Mouse (Mus musculus) kidney, postnatal 14 days (tissue): ENCODE results near the gene Neurog3.
A peak's percentile ranks its signal among the peaks of the same experiment; 100 is the strongest.

Experiments
- DNase-seq: peaks from one replicate; pipeline ENCODE4 v3.0.0; 2022; ENCODE audit warnings: mixed read lengths

Gene Neurog3

DNA sequence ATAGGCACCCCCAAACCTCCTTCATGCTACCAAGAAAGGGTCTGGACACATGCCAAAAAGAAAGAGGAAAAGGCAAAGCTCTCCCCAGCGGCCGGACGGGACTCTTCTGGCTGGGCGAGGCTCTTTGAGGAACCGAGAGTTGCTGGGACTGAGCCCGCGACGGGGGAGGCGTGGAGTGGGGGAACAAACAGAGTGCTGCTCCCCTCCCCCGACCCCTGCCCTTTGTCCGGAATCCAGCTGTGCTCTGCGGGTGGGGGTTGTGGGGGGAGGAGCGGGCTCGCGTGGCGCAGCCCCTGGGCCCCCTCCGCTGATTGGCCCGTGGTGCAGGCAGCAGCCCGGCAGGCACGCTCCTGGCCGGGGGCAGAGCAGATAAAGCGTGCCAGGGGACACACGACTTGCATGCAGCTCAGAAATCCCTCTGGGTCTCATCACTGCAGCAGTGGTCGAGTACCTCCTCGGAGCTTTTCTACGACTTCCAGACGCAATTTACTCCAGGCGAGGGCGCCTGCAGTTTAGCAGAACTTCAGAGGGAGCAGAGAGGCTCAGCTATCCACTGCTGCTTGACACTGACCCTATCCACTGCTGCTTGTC lies at the start of gene Neurog3:
Gene Neurog3 (plus strand): TSS at position 400 of the 591 bp plus-strand sequence.
- no peak for DNase-seq

DNA sequence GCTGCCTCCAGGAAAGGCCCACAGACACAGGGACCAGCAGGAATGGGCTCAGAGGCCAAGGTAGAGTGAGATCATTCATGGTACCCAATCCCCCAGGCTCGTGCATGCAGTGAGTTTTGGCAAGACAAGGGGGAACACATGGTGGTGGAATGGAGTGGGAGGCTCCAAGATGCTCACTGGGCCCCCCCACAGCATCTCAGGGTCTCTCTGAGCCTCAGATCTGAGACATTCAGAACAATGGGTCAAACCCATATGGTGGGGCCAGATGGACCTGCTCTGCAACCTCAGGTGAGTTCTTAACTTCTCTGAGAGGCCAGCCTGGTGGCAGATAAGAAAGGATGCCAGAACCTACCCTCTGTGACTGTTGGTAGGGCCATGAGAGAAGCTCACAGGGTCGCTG lies 46.8 kb upstream of the Neurog3 start:
- no peak for DNase-seq

DNA sequence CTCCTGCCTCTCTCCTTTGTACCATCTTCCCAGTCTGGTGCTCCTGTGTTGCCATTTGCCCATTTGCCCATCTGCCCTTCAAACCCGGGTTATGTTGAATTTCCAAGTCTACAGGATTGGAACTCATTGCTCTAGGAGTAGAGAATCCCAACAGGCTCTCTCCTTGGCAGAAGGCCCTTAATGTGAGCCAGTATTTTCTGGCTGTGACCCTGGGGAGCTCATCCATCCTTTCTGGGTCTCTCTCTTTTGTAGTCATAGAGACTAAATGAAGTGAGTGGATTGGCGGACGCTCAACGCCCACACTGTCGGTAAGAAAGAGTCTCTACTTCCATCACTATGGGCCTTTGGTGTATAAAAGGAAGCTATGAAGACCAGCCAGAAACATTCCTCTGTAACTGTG lies 46.1 kb upstream of the Neurog3 start:
- no peak for DNase-seq

DNA sequence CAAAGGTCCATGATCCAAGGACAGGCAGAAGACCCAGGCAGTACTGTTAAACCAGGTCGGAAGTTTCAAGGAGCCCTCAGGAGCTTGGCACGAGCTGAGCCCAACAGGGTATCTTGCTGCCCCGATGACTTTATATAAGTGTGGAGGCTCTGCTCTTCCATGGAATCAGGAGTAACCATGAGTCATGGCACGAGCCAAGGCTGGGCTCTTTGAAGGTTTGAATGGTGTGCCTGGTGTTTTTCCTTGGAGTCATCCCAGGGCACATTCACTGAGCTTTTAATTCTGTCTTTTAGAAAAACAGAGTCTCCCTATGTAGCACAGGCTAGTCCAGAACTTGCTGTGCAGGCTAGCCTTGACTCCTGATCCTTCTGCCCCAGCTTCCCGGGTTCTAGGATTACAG lies 44.5 kb upstream of the Neurog3 start:
- DNase-seq = no peak

DNA sequence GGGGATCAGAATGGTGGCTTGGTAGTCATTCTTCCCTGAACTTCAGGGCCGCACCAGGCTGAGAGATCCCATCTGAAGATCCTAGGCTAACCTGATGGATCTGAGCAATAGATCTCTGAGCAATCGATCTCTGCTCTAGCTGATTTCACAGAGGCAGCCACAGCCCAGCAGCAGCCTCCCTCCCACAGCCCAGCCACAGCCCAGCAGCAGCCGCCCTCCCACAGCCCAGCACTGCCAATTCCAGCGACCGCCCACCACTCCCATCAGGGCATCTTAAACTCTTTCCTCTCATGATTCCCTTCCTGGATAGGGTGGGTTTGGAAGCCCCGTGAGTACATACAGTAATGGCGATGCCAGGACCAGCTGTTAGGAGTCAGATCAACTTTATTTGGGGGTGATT lies 43.8 kb upstream of the Neurog3 start:
- no peak for DNase-seq

DNA sequence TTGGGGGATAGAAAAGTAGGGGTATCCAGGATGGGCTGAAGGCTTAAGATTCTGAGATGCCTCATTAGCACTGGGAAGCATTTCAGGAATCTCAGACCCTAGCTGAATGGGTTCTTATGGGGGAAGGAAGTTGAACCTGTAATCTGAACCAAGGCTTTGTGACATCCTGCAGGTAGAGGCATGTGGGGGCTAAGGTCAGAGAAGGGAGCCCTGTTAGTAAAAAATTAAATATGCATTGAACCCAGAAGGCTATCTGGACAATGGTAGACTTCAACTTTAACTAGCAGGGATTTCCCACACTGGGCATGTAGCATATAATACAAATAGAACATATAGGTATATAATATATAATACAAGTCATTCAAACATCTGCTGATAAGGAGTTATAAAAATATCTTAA lies 43.4 kb upstream of the Neurog3 start:
- DNase-seq = no peak

DNA sequence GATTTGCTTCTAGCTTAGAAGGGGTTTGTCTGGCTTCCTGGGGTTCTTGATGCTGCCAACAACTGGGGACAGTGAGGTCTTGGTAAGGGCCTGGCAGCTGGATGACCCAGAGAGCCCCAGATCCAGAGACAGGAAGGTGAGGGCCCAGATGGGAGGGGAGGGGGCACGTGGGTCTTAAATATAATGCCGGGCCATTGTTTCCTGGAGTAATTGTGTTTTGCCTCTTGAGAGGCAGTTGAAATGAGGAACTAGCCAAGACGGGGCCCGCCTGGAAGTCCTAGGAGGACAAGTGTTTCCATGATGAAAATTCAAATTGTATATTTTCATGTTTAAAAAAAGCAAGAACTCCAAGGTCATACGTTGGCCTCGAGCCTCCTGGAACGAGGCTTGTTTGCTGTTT lies 39.0 kb upstream of the Neurog3 start:
- DNase-seq = no peak

DNA sequence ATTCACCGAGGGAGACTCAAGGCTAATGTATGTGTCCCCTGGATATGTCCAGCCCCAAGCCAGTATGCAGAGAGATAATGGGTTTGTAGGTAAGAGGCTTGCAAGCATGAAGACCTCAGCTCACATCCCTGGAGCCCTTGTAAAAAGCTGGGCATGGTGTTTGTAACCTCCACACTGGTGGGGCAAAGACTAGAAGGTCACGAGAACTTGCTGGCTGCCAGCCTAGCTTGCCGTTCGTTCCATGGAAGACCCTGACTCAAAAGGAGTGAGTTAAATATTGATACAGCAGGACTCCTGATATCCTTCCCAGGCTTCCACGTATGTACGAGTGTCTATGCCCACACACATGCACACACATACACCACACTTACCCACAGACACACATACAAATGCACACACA lies 38.5 kb upstream of the Neurog3 start:
- no peak for DNase-seq

DNA sequence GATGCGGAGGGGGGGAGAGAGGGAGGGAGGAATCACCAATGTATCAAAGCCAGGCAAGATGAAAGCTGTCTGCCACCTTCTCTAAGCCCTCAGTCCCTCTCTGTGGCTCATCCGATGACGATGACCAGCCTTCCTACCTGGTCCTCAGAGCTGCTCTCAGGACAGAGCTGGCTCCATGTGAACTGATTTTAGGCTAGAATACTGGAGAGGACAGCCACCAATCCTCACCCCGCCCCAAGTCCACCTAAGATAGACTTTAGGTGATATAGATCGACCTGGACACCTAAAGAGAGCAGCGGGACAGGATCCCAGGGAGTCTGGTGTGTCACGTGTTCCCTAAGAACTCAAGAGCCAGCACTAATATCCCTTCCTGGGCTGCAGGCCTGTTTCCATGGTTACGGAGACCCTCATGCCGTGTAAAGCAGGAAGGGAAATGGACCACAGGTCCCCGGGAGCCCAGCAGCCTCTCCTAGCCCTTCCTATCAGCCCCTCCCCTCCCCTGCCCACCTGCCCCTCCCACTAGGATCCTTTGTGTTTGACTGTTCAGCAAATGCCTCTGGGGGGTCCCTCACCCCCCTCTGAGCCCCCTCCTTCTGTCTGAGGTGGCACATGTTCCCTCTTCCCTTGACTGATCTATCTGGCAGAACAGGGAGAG lies 33.0 kb upstream of the Neurog3 start:
- DNase-seq = no peak

DNA sequence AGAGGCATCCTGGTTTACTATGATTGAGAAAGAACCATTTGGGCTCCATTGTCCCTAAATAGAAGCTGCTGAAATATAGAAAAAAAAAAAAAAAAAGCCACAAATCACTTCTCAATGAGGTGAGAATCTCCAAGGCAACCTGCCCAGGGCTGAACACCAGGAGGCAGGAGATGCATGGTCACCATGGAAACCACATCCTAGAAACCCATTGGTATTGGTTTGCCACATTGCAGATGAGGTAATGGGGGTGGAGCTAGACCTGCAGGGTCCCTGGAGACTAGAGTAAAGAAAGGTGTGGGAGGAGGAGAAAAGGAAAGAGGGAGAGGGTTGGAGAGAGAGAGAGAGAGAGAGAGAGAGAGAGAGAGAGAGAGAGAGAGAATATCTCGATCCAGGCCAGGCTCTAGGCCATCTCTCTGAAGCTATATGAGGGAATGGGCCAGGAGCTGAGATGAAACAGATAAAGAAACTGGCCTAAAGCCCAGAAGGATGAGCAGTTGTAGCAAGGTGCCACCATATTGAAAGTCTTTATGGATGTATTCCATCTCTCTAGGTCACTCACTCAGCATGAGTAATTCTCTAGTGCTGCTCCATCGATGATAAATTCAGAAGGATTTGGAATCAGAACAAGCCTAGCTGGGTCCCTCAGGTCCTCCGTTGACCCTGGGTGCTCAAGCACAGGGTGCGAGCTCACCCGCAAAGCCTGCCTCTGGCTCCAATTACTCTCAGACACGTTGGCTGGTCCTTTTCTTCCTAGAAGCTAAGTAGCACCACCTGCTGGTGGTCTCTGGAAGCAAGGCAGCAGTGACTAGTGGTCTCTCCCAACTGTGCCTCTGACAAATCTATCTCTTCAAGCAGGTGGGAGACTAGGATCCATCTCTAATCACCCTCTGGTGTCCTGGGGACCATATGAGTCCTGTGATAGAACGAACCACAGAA lies 31.1 kb upstream of the Neurog3 start:
- peak; percentile 78 for DNase-seq

DNA sequence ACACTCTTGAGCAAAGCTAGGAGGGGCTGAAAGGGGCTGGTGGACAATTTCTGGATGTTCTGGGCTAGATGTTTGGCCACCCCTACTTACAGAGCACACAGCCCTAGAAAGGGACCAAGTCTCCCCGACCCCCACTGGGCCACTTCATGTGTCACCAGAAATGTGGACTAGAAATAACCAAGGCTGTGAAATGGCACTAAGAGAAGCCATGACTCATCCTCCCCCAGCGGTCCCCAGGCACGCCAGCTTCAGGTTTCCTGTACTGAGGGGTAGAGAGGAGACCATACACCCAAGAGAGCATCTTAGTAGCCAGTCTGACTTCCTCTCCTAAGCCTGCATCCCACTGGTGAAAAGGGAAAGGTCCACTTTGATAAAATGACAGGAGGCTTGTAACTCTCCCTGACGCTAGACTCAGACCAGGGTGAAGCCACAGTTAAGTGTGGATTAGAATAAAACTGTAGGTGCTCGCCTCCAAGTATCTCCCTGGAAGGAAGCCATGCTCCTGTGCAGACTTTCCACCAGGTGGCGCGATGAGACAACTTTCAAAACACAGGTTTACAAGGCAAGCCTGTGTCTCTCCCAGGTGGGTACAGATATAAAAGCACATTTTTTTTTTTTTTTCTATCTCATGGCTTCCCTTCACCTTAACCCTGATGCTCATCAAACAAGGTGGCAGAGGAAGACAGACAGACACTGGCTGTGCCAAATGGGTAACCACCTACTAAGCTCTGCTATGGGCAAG lies 27.9 kb upstream of the Neurog3 start:
- peak; percentile 66 for DNase-seq

DNA sequence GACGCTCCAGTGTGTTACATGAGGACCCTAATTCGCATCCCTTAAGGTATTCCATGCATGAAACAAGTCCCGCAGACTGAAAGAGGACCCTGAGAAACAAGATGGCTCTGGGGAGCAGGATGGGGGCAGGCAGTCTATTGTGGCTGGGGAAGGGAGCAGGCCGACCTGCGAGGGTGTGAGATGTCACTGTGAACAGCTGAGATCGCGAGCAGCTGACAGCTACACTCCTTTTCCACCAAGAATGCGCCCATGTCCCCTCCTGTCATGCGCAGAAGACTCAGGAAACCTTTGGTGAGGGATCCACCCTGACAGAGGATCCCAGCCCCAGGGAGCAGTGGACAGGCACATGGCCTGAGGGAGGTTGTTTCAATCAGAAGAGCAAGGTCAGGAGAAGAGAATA lies 25.8 kb upstream of the Neurog3 start:
- DNase-seq = no peak

DNA sequence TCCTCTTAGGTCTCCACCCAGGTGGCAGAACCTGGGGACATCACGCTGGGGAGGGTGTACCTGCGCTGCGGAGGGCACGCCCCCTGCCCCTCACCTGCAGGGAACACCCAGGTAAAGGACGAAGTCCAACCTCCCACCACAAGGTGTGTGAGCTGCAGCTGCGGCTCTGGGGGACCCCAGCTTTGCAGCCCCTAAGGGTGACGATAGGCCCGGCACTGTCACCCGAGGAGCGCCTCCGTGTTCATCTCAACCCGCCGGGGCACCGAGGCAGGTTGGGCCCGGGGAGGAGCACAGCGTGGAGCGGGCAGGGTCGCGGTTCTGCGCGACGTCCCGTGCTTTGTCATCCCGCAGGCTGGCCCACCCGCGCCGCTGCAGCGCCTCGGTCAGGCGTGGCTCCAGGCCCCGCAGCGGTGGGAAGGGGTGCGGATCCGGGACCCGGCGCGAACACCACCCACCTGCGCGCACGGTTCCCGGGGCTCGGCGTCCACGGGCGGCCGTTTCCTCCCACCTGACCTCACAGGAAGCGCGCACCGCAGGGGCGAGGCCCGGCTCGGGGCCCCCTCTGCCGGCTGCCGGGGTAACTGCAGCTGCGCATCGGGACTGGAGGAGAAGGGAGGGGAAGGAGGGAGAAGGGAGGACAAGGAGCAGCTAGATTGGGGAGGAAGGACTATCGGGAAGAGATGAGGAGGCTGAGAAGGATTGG lies 22.2 kb upstream of the Neurog3 start:
- peak; percentile 88 for DNase-seq

DNA sequence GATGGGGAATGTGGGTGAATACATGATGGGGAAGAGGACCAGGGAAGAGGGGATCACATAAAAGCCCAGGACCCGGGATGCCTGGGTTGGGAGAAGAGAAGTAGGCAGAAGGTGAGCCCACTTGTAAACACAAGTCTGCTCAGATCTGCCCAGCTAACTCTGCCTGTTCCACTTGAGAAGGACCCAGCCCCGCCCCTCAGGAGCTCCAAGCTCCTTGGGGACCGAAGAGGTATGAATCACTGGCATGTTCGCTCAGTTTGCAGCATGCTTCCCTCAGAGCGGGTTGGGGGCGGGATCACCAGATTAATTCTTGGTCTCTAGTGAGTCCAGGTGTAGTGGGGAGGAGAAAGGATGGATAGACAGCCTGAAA lies 21.7 kb upstream of the Neurog3 start:
- DNase-seq = no peak

DNA sequence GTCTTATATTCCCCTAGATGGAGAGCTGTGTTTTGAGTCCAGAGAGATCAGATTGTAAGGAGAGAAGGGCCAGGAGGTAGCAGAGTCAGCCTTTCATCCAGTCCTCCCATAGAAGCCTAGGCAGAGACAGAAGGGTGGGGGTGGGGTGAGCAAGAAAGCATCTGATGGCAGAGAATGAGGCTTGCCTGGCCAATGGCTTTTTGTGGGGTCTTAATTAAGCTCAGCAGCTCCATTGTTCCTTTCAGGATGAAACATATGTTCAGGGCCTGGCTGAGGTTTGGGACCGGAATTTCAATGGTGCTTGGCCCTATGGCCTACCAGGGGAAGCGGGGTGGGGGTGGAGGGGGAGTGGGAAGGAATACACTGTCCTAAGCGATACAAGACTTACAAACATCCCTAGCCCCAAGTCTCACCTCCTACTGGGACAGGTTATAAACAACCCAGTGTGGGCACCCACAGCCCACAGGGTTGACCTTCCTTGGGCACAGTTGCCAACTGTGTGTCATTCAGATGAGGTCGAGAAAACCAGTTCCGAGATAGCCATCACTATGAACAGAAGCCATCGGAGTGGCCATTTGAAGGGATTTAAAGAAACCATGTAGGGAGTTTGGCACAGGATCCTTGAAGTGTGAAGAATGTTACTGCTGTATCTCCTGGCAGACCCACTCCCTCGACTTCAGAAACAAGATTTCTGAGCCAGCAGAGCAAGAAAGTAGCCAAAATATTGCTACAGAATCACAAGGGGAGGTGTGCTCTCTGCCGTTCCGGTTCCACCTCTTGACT lies 18.8 kb upstream of the Neurog3 start:
- DNase-seq = no peak

DNA sequence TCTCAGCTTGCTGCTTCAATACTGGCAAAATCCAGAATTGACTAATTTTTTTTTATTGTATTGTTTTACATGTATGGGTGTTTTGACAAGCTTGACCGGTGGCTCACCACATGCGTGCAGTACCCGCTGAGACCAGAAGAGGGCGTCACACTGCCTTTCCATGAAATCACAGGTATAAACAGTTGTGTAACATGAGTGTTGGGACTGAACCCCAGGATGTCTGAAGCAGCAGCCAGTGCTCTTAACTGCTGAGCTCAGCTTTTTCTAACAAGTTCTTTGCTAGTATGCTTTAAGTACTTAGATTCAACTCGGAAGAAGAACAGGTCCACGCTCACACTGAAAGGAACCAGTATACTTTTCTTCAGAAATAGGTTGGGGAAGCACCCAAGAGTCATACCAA lies 5.8 kb upstream of the Neurog3 start:
- no peak for DNase-seq

DNA sequence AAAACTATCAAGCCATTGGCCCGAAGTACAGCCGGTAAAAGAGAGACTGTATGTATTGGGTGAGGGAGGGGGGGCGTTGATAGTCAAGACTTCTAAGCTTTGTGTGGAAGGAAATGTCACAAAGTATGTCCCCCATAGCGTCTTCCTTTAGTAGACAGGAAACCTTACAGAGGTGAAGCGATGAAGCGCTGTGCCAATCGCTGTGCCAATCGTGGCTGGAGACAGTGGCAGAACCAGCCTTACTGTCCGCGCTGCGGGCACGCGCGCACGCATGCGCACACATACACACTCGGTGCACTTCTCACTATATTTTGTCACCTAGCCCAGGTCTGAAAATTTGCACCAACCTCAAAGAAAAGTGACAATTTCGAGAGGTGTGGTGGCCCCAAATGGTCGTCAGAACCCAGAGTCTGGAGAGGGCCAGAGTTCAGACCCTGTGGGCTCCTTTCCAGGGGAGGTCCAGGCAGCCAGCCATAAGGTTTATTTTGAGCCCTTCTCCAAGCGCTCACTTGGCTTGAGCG lies 5.1 kb upstream of the Neurog3 start:
- no peak for DNase-seq

DNA sequence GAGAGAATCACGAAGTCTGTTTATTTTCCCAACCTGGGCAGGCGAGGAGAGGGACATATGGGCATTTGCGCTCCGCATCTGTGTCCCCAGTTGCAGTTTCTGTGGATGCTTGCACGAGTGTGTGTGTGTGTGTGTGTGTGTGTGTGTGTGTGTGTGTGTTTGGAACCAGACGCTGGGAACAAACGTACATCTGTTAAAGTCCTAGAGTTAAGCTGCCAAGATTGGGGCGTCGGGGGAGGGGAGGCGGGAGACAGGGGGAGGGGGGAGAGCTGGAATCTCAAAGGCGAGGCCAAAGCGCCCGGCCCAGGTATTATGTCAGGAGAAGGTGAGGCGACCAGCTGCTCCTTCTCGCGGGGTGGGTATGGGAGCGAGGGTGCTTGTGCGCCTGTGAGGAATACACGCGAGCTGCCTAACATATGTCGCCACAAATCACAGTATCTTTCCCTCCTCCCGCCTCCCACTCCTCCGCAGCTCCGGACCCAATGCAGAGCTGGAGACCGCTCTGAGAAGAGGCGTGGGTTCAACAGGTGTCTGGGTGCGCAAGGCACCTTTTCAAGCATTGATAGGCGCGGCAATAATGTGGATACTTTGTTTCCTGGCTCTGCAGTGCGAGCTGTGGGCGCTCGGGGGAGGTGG lies 4.5 kb upstream of the Neurog3 start:
- DNase-seq = no peak

DNA sequence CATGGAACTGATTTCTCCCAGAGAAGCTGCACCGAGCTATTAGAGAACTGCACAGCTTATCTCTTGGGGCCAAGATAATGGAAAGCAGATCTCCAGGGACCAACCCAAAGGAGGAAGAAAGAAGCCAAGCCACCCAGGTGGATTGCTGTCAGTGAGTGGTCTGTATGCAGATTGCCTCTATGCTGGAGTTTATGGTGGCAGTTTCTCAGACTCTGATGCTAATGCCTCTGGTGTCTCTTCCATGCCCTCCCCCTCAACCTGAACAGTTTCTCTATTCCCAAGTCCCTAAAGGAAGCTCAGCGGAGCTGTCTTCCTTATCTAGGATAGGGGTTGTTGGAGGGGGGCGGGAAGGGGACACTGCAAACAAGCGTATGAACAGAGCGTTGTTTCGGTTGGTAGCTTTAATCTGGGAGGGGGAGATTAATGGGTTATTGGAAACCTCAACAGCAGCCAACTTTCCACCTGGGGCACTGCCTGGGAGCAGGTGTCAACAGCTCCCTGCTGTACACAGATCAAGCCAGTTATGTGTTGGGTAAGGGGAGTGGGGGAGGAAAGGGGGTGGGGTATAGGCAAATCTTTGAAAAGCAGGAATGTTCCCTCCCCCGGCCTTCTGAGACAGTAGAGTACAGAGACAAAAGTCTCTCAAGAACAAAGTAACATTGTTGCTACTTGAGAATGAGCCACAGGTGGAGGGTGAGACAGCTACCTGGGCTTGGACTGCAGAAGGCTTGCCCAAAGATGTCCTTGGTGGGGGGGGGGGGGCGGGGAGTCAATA lies 3.0 kb downstream of the Neurog3 start:
- DNase-seq = no peak

DNA sequence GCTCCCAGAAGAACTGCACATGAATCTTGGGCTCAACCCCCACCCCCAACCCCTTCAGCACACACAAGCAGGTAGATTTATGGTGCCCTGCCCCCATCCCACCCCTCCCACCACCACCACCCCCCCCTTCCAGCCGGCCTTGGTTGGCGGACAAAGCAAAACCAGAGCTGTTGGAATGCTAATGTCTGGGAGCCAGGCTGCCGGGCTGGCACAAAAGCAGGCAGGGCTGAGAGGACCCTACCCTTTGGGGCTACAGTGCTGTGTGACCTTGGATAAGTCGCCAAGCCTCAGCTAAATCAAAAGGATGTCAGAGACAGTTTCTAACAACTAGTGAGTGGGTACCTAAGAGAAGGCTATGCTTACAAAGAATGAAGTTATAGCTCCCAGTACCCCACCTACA lies 4.3 kb downstream of the Neurog3 start:
- DNase-seq = no peak
